Mouse (Mus musculus): ENCODE measurements around the gene Notch2.

DNA sequence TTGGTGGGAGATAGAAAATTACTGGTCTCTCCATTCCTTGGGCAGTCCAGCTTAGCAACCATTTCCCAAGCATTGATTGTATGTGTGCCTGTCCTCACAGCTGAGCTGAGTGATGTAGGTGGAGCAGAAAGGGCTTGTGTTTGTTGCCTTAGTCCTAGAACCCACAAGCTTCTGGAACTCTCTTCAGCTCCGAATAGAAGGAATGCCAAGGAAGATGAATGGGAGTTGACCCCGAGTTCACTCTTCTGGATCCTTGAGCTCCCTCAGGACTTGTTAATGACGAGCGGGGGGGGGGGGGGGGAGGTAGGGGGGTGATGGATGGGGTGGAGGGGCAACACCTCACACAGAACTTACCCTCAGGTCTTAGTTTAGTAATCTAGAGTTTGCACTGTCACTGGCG lies 25.9 kb downstream of the Notch2 start:
- no peak for TF ChIP-seq CTCF (IDR thresholded peaks at IDR 0.05; ENCODE audit: borderline replicate concordance, insufficient read depth, low read length)
- TF ChIP-seq POLR2A (IDR thresholded peaks at IDR 0.05; ENCODE audit: low read depth, low read length), result no peak
